Mouse (Mus musculus) liver, postnatal 0 days (tissue): ENCODE results near the gene Itsn2.

Source experiments
- CTCF ChIP-seq: sonication (generic); IDR thresholded peaks from 2 replicates; pipeline ENCODE4 v1.5.1; 2016; ENCODE audit warnings: antibody characterized with exemption, low read depth
- EP300 ChIP-seq: IDR thresholded peaks from 2 replicates; pipeline ENCODE4 v1.6.1; 2016; ENCODE audit warnings: antibody characterized with exemption, low read depth, mild to moderate bottlenecking

DNA sequence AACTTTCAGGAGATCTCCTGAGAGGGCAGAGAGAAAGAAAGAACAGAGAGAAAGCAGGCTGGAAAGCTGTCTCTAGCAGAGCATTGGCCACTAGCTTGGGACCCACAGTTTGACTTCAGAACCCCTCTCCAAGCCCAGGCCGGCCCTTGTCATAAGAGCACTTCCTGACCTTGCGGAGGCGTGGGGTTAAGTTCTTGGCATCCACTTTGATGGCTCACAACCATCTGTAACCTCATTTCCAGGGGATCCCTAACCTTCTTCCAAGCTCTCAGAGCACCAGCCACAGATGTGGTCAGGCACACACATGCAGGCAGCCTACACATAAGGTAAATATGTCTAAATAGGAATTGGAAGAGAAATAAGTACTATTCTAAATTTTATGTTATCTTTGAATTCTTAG, 35.0 kb upstream of the Itsn2 start:
- TF ChIP-seq EP300 (no peak), CTCF (no peak)
